In genomic region chr7:16893612-16894011, GRCm38 (mm10) we compare ENCODE assay signal across 9 mouse cellular contexts. TPM values are rescaled to one million over a fixed set of nuclear protein-coding genes. Genes with fewer than 3 reads are reported as not detected.
A peak's percentile ranks its signal among the peaks of the same experiment; 100 is the strongest.
DNase-seq lines count a peak whose midpoint lies in the region; ATAC-seq and TF ChIP-seq lines count a peak whose summit lies in the region.
"Had no signal": no experiment of that assay in that cellular context is flagged by ENCODE, and none has a peak within 500 bp of the region (broad histone marks: within the 10 kb centered on the region; RNA-seq: fewer than 3 reads in every experiment).

No protein-coding gene starts in this region.

- 0 out of 2 replicates have a peak overlapping the region, but pooled peaks have one; percentile 35 for H3K27ac ChIP-seq in forebrain, embryonic 10.5 days
- no peak overlapping the region for H3K27ac ChIP-seq in forebrain, embryonic 15.5 days (replicated peaks)
- no peak overlapping the region for H3K27ac ChIP-seq in intestine, embryonic 15.5 days
- no peak overlapping the region for H3K27ac ChIP-seq in intestine, postnatal 0 days (ENCODE audit: low read depth, low read length)
- peak overlapping the region; percentile 48 for H3K27ac ChIP-seq in midbrain, embryonic 15.5 days

- peaks cover 64% of the 10 kb centered on the region for H3K27me3 ChIP-seq in forebrain, embryonic 10.5 days (ENCODE audit: poor library complexity, severe bottlenecking)
- H3K27me3 ChIP-seq in forebrain, embryonic 15.5 days = peaks cover 12% of the 10 kb centered on the region; the same call in 1 of the 2 replicates
- peaks cover 16% of the 10 kb centered on the region for H3K27me3 ChIP-seq in intestine, embryonic 15.5 days (replicated peaks)
- peaks cover 41% of the 10 kb centered on the region for H3K27me3 ChIP-seq in intestine, postnatal 0 days (replicated peaks; ENCODE audit: control insufficient read depth, insufficient read depth, low read length)
- H3K27me3 ChIP-seq in midbrain, embryonic 15.5 days (replicated peaks) = peaks cover 3% of the 10 kb centered on the region; the same call in 1 of the 2 replicates

- H3K36me3 ChIP-seq in forebrain, embryonic 10.5 days (replicated peaks) = no peaks in the 10 kb centered on the region
- H3K36me3 ChIP-seq in forebrain, embryonic 15.5 days = no peaks in the 10 kb centered on the region
- no peaks in the 10 kb centered on the region for H3K36me3 ChIP-seq in intestine, embryonic 15.5 days
- H3K36me3 ChIP-seq in intestine, postnatal 0 days (ENCODE audit: control insufficient read depth, insufficient read depth) = no peaks in the 10 kb centered on the region
- no peaks in the 10 kb centered on the region for H3K36me3 ChIP-seq in midbrain, embryonic 15.5 days (replicated peaks)

- no peak overlapping the region for H3K9ac ChIP-seq in forebrain, embryonic 15.5 days (replicated peaks)
- H3K9ac ChIP-seq in intestine, embryonic 15.5 days = no peak overlapping the region
- H3K9ac ChIP-seq in intestine, postnatal 0 days (ENCODE audit: low read depth, low read length) = no peak overlapping the region
- no peak overlapping the region for H3K9ac ChIP-seq in midbrain, embryonic 15.5 days

- no peak for DNase-seq in forebrain, embryonic 10.5 days (ENCODE audit: extremely low spot score, low spot score)
- peak; percentile 64 for DNase-seq in testis, postnatal 10 days (ENCODE audit: low spot score)
- DNase-seq in testis, postnatal 14 days (ENCODE audit: low spot score) = no peak
- DNase-seq in spleen, postnatal 36 days (ENCODE audit: low spot score in 2 of 2) = no peak
- DNase-seq: cerebellum, postnatal 36 days had no signal

- H3K4me3 ChIP-seq in forebrain, embryonic 10.5 days = peak overlapping the region; percentile 46
- no peak overlapping the region for H3K4me3 ChIP-seq in forebrain, embryonic 15.5 days
- no peak overlapping the region for H3K4me3 ChIP-seq in intestine, embryonic 15.5 days (replicated peaks)
- H3K4me3 ChIP-seq in intestine, postnatal 0 days (ENCODE audit: low read depth, low read length) = no peak overlapping the region
- H3K4me3 ChIP-seq in midbrain, embryonic 15.5 days = no peak overlapping the region

- H3K9me3 ChIP-seq in forebrain, embryonic 10.5 days = peaks cover 4% of the 10 kb centered on the region; the same call in 1 of the 2 replicates
- no peaks in the 10 kb centered on the region for H3K9me3 ChIP-seq in forebrain, embryonic 15.5 days
- no peaks in the 10 kb centered on the region for H3K9me3 ChIP-seq in intestine, embryonic 15.5 days
- no peaks in the 10 kb centered on the region for H3K9me3 ChIP-seq in intestine, postnatal 0 days (ENCODE audit: control insufficient read depth)
- H3K9me3 ChIP-seq in midbrain, embryonic 15.5 days = no peaks in the 10 kb centered on the region

- no peak for ATAC-seq in forebrain, embryonic 15.5 days (replicated peaks)
- ATAC-seq in intestine, embryonic 15.5 days = no peak
- ATAC-seq in intestine, postnatal 0 days = no peak
- no peak for ATAC-seq in midbrain, embryonic 15.5 days (replicated peaks)

- 9% methylated on average over 6 of the region's 6 CpGs for WGBS in forebrain, embryonic 10.5 days
- 1% methylated on average over 5 of the region's 6 CpGs for WGBS in forebrain, embryonic 15.5 days
- 10% methylated on average over 6 of the region's 6 CpGs for WGBS in intestine, embryonic 15.5 days
- WGBS in intestine, postnatal 0 days = 21% methylated on average over 6 of the region's 6 CpGs
- 1% methylated on average over 6 of the region's 6 CpGs for WGBS in midbrain, embryonic 15.5 days

- no peak for TF ChIP-seq CTCF in intestine, postnatal 0 days (IDR thresholded peaks at IDR 0.05; ENCODE audit: low read depth)

- H3K4me2 ChIP-seq in forebrain, embryonic 15.5 days (replicated peaks) = no peak overlapping the region
- H3K4me2 ChIP-seq in intestine, embryonic 15.5 days (replicated peaks) = peak overlapping the region; percentile 78; the same call in 1 of the 2 replicates
- no peak overlapping the region for H3K4me2 ChIP-seq in intestine, postnatal 0 days (replicated peaks; ENCODE audit: low read depth)
- peak overlapping the region; percentile 48; the same call in 1 of the 2 replicates for H3K4me2 ChIP-seq in midbrain, embryonic 15.5 days

- peaks cover 55% of the 10 kb centered on the region for H3K4me1 ChIP-seq in forebrain, embryonic 10.5 days
- H3K4me1 ChIP-seq in forebrain, embryonic 15.5 days = peaks cover 32% of the 10 kb centered on the region
- peaks cover 38% of the 10 kb centered on the region for H3K4me1 ChIP-seq in intestine, embryonic 15.5 days (replicated peaks)
- 0 out of 2 replicates have a peak, but pooled peaks cover 5% of the 10 kb centered on the region for H3K4me1 ChIP-seq in intestine, postnatal 0 days (replicated peaks; ENCODE audit: control insufficient read depth, insufficient read depth, low read length)
- H3K4me1 ChIP-seq in midbrain, embryonic 15.5 days = peaks cover 27% of the 10 kb centered on the region

RNA-seq across cellular contexts. Expression of gene Gng8, which starts 2.0 kb away (rescaled TPM):
- 5.5 and 6.6 TPM in 2 replicates for polyA plus RNA-seq in forebrain, embryonic 10.5 days (2016; fragmentation: Nextera tagmentation; extraction: Ambion mirVana)
- 4.4 TPM in 2 replicates for polyA plus RNA-seq in forebrain, embryonic 15.5 days (2015; fragmentation: Nextera tagmentation; extraction: Ambion mirVana)
- polyA plus RNA-seq in intestine, embryonic 15.5 days (2015; fragmentation: Nextera tagmentation; extraction: Ambion mirVana) = 7.4 and 8.3 TPM in 2 replicates
- polyA plus RNA-seq in intestine, postnatal 0 days (2015; fragmentation: Nextera tagmentation; extraction: Ambion mirVana) = 4.7 and 5.3 TPM in 2 replicates
- polyA plus RNA-seq in midbrain, embryonic 15.5 days (2015; fragmentation: Nextera tagmentation; extraction: Ambion mirVana) = 9.7 and 16.6 TPM in 2 replicates

RNA-seq across cellular contexts. Expression of gene Ptgir, which starts 12.7 kb away (rescaled TPM):
- 0.10 TPM in 2 replicates for polyA plus RNA-seq in forebrain, embryonic 10.5 days (2016; fragmentation: Nextera tagmentation; extraction: Ambion mirVana)
- polyA plus RNA-seq in forebrain, embryonic 15.5 days (2015; fragmentation: Nextera tagmentation; extraction: Ambion mirVana) = 0.13 and 0.29 TPM in 2 replicates
- 2.8 and 3.0 TPM in 2 replicates for polyA plus RNA-seq in intestine, embryonic 15.5 days (2015; fragmentation: Nextera tagmentation; extraction: Ambion mirVana)
- polyA plus RNA-seq in intestine, postnatal 0 days (2015; fragmentation: Nextera tagmentation; extraction: Ambion mirVana) = 1.7 and 1.8 TPM in 2 replicates
- polyA plus RNA-seq in midbrain, embryonic 15.5 days (2015; fragmentation: Nextera tagmentation; extraction: Ambion mirVana) = 0.42 and 0.43 TPM in 2 replicates

RNA-seq across cellular contexts. Expression of gene Dact3, which starts 18.5 kb away (rescaled TPM):
- polyA plus RNA-seq in forebrain, embryonic 10.5 days (2016; fragmentation: Nextera tagmentation; extraction: Ambion mirVana) = 1.9 and 2.2 TPM in 2 replicates
- 3.3 and 3.4 TPM in 2 replicates for polyA plus RNA-seq in forebrain, embryonic 15.5 days (2015; fragmentation: Nextera tagmentation; extraction: Ambion mirVana)
- 3.1 and 3.2 TPM in 2 replicates for polyA plus RNA-seq in intestine, embryonic 15.5 days (2015; fragmentation: Nextera tagmentation; extraction: Ambion mirVana)
- polyA plus RNA-seq in intestine, postnatal 0 days (2015; fragmentation: Nextera tagmentation; extraction: Ambion mirVana) = 3.4 and 3.7 TPM in 2 replicates
- 4.7 and 4.8 TPM in 2 replicates for polyA plus RNA-seq in midbrain, embryonic 15.5 days (2015; fragmentation: Nextera tagmentation; extraction: Ambion mirVana)

RNA-seq across cellular contexts. Expression of gene Calm3, which starts 30.3 kb away (rescaled TPM):
- polyA plus RNA-seq in forebrain, embryonic 10.5 days (2016; fragmentation: Nextera tagmentation; extraction: Ambion mirVana) = 156 and 163 TPM in 2 replicates
- polyA plus RNA-seq in forebrain, embryonic 15.5 days (2015; fragmentation: Nextera tagmentation; extraction: Ambion mirVana) = 291 and 305 TPM in 2 replicates
- 137 and 140 TPM in 2 replicates for polyA plus RNA-seq in intestine, embryonic 15.5 days (2015; fragmentation: Nextera tagmentation; extraction: Ambion mirVana)
- polyA plus RNA-seq in intestine, postnatal 0 days (2015; fragmentation: Nextera tagmentation; extraction: Ambion mirVana) = 236 and 241 TPM in 2 replicates
- 351 and 370 TPM in 2 replicates for polyA plus RNA-seq in midbrain, embryonic 15.5 days (2015; fragmentation: Nextera tagmentation; extraction: Ambion mirVana)

RNA-seq across cellular contexts. Expression of gene Pnmal2, which starts 50.9 kb away (rescaled TPM):
- 4.3 and 6.8 TPM in 2 replicates for polyA plus RNA-seq in forebrain, embryonic 10.5 days (2016; fragmentation: Nextera tagmentation; extraction: Ambion mirVana)
- 87.4 and 102 TPM in 2 replicates for polyA plus RNA-seq in forebrain, embryonic 15.5 days (2015; fragmentation: Nextera tagmentation; extraction: Ambion mirVana)
- polyA plus RNA-seq in intestine, embryonic 15.5 days (2015; fragmentation: Nextera tagmentation; extraction: Ambion mirVana) = 8.1 and 8.3 TPM in 2 replicates
- polyA plus RNA-seq in intestine, postnatal 0 days (2015; fragmentation: Nextera tagmentation; extraction: Ambion mirVana) = 3.3 and 3.6 TPM in 2 replicates
- 198 and 205 TPM in 2 replicates for polyA plus RNA-seq in midbrain, embryonic 15.5 days (2015; fragmentation: Nextera tagmentation; extraction: Ambion mirVana)

Comparison
In these comparisons a context has a peak if more than half of its experiments do, and no peak if none do; other contexts are left out.
1. H3K27ac ChIP-seq: peak in forebrain, embryonic 10.5 days (single experiment) and midbrain, embryonic 15.5 days (single experiment); none in forebrain, embryonic 15.5 days (single experiment), intestine, embryonic 15.5 days (single experiment) and intestine, postnatal 0 days (single experiment).
2. H3K4me2 ChIP-seq: peak in intestine, embryonic 15.5 days (single experiment) and midbrain, embryonic 15.5 days (single experiment); none in forebrain, embryonic 15.5 days (single experiment) and intestine, postnatal 0 days (single experiment).